Mouse (Mus musculus): ENCODE data around the gene Krtap31-2.

GRCm38 (mm10) chr11:99983442-99983841 lies 47.4 kb downstream of the Krtap31-2 start:
- TF ChIP-seq POLR2A (IDR thresholded peaks at IDR 0.05; ENCODE audit: control insufficient read depth, low read depth, low read length) (no peak), CTCF (IDR thresholded peaks at IDR 0.05; ENCODE audit: control insufficient read depth, insufficient read depth, insufficient replicate concordance, low read depth, low read length) (no peak)
